Mouse (Mus musculus) liver, postnatal 0 days (tissue): ENCODE data around the gene Ifnar1.

ENCODE experiments used
- CTCF ChIP-seq: sonication (generic); IDR thresholded peaks from 2 replicates; pipeline ENCODE4 v1.5.1; 2016; ENCODE audit warnings: antibody characterized with exemption, low read depth
- EP300 ChIP-seq: IDR thresholded peaks from 2 replicates; pipeline ENCODE4 v1.6.1; 2016; ENCODE audit warnings: antibody characterized with exemption, low read depth, mild to moderate bottlenecking

- TF ChIP-seq CTCF, result no peak
- TF ChIP-seq EP300, result peak; percentile 74
These were observed 13.6 kb upstream of the Ifnar1 start for GRCm38 (mm10) chr16:91471481-91471880.
